Mouse (Mus musculus) thymus, postnatal 0 days (tissue): Measurements from ENCODE around the gene Slc7a6os. TPM values are rescaled to one million over a fixed set of nuclear protein-coding genes. Genes with fewer than 3 reads are reported as not detected.
"Not testable (repeated sequence)": the region's sequence is repeated elsewhere in the genome, so short reads cannot be mapped to it uniquely, and the experiment has no call there.

Source experiments
- DNase-seq: peaks from one replicate; pipeline ENCODE4 v3.0.0-alpha.2; 2015; ENCODE audit warnings: low spot score
- polyA plus RNA-seq: library from polyadenylated mRNA; unstranded; fragments of >200 nt; fragmentation: Nextera tagmentation; extraction: Ambion mirVana; gene quantifications from 2 replicates; pipeline ENCODE4 v1.2.1, GENCODE M21; 2015

Gene Slc7a6os
- 42.9 and 47.5 TPM in 2 replicates for polyA plus RNA-seq

DNA sequence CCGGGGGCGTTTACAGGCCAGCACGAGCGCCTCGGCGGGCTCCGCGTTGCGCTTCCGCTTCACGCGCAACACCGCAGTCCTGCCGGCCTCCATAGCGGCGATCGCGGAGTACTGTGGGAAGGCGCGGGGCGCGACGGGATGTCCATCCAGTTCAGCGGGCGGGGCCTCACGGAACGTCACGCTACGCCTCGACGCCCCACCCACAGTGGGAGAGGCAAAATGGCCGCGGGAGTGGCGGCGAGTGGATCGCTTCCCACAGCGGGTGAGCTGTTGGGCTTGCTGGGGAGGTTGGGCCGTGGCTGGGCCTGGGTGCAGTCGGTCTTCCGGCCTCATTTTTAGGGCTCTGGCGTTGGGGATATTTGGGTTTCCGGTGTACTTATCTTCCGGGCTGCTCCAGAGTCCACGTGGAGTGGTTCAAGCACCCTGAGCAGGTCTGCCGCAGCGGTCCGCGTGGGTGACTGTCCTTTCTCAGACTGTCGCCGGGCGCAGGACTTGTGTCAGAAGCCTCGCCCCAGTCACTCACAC is at the start of gene Slc7a6os, which contains the start of gene Prmt7:
Slc7a6os (minus strand) TSS at position 115 of the 525 bp plus-strand sequence.
Prmt7 (plus strand) TSS at position 116 of the 525 bp plus-strand sequence.
- peak; percentile 94 for DNase-seq

DNA sequence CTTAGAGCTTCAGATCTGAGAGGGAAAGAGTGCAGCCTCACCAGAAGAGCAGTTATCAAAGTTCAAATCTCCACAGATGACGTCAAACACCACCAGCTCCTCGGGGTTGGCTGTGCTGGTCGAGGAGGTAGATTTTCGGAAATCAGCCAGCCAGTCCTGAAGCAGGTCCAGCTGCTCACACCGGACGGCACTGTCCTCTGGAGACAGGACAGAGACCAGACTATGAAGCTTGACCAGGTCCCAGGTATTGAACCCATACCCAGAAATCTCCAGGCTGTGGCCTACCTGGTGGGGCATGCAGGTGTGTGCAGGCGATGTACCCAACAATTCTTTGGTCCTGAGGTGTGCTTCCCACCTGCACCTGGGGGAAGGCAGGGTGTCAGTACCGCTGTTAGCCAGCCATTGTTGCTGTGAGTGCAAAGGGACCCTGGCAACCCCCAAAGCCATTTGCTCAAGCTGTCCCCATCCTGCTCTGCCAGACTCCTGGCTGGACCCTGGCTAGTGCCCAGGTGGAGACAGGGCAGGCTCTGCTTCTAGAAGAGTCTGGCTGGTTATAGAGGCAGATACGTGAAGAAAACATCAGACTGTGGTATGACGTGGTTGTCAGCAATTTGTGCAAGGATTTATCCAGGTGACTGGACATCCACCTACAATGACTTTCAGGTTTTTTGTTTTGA is 49.0 kb upstream of the Slc7a6os start:
- peak; percentile 43 for DNase-seq

DNA sequence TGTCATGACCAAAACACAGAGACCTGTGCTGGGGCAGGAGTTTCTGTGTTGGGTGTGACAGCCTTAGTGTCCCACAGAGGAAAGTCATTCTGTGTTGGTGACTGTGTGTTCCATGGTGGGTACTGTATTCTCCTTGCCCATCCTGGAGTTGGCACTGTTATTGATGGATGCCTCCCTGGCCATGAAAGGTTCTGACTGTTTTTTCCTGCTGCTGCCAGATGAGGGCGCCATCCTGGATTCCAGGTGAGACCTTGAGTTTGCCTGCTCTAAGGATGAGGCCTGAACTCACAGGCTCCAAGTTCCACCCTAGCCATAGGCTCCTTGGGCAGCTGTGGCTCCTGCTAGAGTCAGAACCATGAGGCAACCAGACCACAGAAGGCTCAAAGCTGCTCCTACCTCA is 47.4 kb upstream of the Slc7a6os start:
- DNase-seq = peak; percentile 8

- DNase-seq = no peak
Observed at GRCm38 (mm10) chr8:106250186-106250585, 39.5 kb upstream of the Slc7a6os start.

- no peak for DNase-seq
Observed at GRCm38 (mm10) chr8:106237106-106237505, 26.4 kb upstream of the Slc7a6os start.

DNA sequence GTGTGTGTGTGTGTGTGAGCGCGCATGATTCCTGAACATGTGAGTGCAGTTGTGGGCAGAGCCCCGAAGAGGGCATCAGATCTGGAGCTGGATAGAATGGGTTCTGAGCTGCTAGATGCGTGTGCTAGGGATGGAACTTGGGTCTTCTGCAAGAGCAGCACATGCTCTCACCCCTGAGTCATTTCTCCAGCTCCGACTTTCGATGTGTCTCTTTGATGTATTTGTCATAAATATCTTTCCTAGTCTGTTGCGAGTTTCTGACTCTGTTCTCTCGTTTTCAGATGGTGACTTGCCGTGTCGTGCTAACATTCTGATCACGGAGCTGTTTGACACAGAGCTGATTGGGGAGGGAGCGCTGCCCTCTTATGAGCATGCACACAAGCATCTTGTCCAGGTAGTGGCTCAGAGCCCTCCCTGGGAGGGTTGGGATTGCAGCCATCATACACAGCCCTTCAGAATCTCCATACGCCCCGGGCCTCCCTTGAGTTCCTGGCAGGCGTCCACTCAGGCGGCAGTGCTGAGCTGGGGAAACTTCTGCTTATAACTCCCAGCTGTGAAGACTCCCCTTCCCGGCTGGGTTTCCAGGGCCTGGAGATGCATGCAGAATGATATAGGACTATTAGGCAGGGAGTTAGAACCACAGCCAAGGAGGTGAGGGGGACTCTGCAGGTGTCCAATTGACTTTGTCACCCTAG is 24.0 kb upstream of the Slc7a6os start:
- no peak for DNase-seq

GRCm38 (mm10) chr8:106232751-106233150 is 22.0 kb upstream of the Slc7a6os start:
- DNase-seq = no peak

GRCm38 (mm10) chr8:106231536-106231935 is 20.8 kb upstream of the Slc7a6os start:
- DNase-seq = no peak

DNA sequence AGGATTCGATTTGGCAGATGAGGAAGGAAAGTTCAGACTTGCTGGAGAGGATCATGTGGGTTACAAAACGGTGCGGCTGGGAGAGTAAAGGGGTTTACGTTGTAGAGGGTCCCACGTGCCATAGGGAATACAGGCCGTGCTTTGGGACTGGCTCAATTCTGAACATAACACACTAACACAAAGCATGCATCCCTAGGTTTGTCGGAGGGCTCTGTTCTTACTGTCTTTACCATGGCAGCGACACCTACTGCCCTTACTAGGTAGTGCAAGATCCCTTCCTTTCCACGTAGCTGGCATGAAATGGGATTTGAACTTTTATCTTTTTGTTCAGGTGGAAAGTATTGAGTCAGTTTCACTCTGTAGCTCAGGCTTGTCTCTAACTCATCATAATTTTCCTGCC is 15.9 kb upstream of the Slc7a6os start:
- DNase-seq = peak; percentile 50

DNA sequence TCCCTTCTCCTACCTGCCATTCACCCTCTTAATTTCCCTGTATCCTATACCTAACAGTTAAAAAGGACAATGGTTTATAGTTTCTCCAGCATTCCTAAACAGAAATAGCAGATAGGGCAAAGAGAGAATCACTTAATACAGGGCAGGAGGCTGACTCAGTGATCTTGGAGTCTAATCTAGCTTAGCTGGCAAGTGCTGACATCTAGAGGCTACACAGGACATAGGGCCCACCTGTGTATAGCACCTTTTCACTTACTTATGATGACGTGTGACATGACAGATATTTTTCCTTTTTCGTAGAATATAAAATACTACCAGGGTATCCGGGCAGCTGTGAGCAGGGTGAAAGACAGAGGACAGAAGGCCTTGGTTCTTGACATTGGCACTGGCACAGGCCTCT is 8.9 kb upstream of the Slc7a6os start:
- no peak for DNase-seq

DNA sequence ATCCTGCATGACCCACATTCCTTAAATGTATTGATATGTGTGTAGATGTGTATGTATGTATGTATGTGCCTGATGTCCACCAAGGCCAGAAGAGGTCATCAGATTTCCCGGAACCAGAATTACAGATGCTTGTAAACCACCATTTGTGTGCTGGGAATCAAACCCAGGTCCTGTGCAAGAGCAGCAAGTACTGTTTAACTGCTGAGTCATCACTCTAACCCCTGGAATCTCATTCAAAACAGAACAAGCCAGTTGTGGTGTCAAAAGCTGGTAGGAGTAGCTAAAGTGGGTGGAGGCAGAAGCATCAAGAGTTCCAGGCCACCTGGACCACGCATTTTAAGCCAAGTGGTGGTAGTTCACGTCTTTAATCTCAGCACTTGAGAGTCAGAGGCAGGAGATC is 3.2 kb upstream of the Slc7a6os start:
- DNase-seq = no peak

- no peak for DNase-seq
Observed at GRCm38 (mm10) chr8:106211421-106211820, 686 bp upstream of the Slc7a6os start.

GRCm38 (mm10) chr8:106210035-106210731 is 552 bp downstream of the Slc7a6os start:
- DNase-seq = no peak

GRCm38 (mm10) chr8:106199596-106199995 is 11.1 kb downstream of the Slc7a6os start:
- not testable (repeated sequence) for DNase-seq

GRCm38 (mm10) chr8:106198741-106199140 is 12.0 kb downstream of the Slc7a6os start:
- DNase-seq = peak; percentile 56

GRCm38 (mm10) chr8:106194062-106194461 is 16.7 kb downstream of the Slc7a6os start:
- no peak for DNase-seq

GRCm38 (mm10) chr8:106193162-106193561 is 17.6 kb downstream of the Slc7a6os start:
- DNase-seq = no peak

DNA sequence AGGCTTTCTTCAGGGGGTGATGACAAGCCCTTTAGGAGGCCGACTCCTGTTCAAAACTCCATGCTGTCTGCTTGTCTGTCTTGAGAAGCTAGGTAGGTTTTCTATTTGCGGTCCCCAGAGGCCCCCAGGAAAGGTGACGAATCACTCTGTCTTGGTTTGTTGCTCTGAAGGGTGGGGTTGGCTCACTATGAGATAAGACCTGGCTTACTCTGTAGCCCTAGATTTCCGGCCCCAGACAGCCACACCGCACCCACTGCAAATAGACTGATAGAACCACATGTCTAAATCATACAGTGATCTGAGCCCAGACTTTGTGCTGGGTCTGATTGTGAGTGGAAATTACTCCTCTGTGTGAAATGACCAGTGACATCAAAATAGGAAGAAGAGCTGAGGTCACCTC is 19.1 kb downstream of the Slc7a6os start:
- DNase-seq = no peak

- no peak for DNase-seq
Observed at GRCm38 (mm10) chr8:106189162-106189561, 21.6 kb downstream of the Slc7a6os start.

DNA sequence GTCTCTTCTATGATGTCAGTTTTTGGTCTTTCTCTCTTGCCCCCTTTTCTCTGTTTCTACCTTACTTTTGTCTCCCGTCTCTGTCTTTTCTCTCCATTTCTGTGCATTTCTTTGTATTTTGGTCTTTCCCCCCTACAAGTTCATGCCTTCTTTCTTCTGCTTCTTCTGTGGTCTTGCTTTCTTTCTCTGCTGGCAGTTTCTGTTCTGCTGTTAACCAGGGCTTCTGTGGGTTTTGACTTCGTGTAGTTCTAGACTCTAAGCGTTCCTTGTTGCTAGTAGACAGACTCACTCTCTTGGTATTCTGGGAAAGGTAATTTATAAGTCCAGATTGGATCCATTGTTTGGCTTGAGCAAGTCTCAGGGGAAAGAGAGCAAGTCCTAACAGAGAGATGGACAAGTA is 24.3 kb downstream of the Slc7a6os start:
- no peak for DNase-seq

GRCm38 (mm10) chr8:106185628-106186270 is 25.0 kb downstream of the Slc7a6os start:
- DNase-seq = no peak
